Mouse (Mus musculus) forebrain, embryonic 16.5 days (tissue): ENCODE measurements around the gene Fam89a. TPM values are rescaled to one million over a fixed set of nuclear protein-coding genes. Genes with fewer than 3 reads are reported as not detected.

Experiments used
- ATAC-seq: fragments of 200-750 bp; cut with Nextera tagmentation; 2 replicates; pipeline ENCODE4 v1.8.0; 2017; ENCODE audit warnings: mild to moderate bottlenecking, moderate library complexity
- H3K27ac ChIP-seq: fragments of 300-500 bp; sonication (generic); 2 replicates; pipeline ENCODE4 v1.5.1; 2014; ENCODE audit warnings: low read length, control low read depth
- H3K27me3 ChIP-seq: fragments of 300-500 bp; sonication (generic); replicated peaks from 2 replicates; pipeline ENCODE4 v1.6.1; 2014; ENCODE audit warnings: low read length; ENCODE audit not compliant: control insufficient read depth, insufficient read depth
- H3K36me3 ChIP-seq: fragments of 300-500 bp; sonication (generic); 2 replicates; pipeline ENCODE4 v1.6.1; 2014; ENCODE audit not compliant: control insufficient read depth, insufficient read depth
- H3K4me1 ChIP-seq: fragments of 300-500 bp; sonication (generic); replicated peaks from 2 replicates; pipeline ENCODE4 v1.6.1; 2014; ENCODE audit warnings: low read length; ENCODE audit not compliant: control insufficient read depth, insufficient read depth
- H3K4me2 ChIP-seq: fragments of 300-500 bp; sonication (generic); 2 replicates; pipeline ENCODE4 v1.6.1; 2014; ENCODE audit warnings: mild to moderate bottlenecking, low read length, control low read depth
- H3K4me3 ChIP-seq: fragments of 300-500 bp; sonication (generic); replicated peaks from 2 replicates; pipeline ENCODE4 v1.5.1; 2014; ENCODE audit warnings: mild to moderate bottlenecking, low read length, control low read depth
- H3K9ac ChIP-seq: fragments of 300-500 bp; sonication (generic); replicated peaks from 2 replicates; pipeline ENCODE4 v1.6.1; 2014; ENCODE audit warnings: low read depth, low read length, control low read depth
- H3K9me3 ChIP-seq: fragments of 300-500 bp; sonication (generic); 2 replicates; pipeline ENCODE4 v1.6.1; 2016; ENCODE audit warnings: low read length; ENCODE audit not compliant: control insufficient read depth
- WGBS: fragments of 180-500 bp; shearing (Covaris S2); extraction: QIAGEN DNeasy Blood & Tissue Kit; methylation state at CpG from one replicate; pipeline ENCODE4 v1.1.7; 2014; 5-methylcytosine and 5-hydroxymethylcytosine counted together
- polyA plus RNA-seq: library from polyadenylated mRNA; unstranded; fragments of >200 nt; fragmentation: Nextera tagmentation; extraction: Ambion mirVana; gene quantifications from 2 replicates; pipeline ENCODE4 v1.2.1, GENCODE M21; 2015

Gene Fam89a
- polyA plus RNA-seq, 1 experiment from 2014 or later, result 0.25 TPM

DNA sequence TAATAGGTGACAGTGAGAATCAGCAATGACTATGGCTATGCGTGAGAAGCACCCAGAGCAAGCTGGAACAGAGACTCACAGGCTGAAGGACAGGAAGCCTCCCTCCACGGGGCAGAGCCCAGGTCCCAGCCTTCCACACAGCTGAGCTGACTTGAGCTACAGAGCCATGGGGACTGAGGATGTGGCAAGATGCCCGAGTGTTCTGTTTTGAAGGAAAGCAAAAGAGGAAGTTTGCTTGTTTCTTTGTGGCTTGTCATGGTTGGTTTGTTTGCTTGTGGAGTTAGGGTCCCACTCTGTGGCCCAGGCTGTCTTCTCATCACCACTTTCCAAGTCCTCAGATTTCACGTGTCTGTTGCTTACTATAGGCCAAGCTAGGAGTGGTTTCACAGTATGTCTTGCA, 39.0 kb upstream of the Fam89a start:
- Histone ChIP-seq H3K4me2 (no peak overlapping the region), H3K9ac (no peak overlapping the region), H3K36me3 (no peaks in the 10 kb centered on the region), H3K27ac (no peak overlapping the region), H3K4me3 (no peak overlapping the region), H3K9me3 (no peaks in the 10 kb centered on the region), H3K27me3 (0 out of 2 replicates have a peak, but pooled peaks cover 4% of the 10 kb centered on the region), H3K4me1 (peaks cover 21% of the 10 kb centered on the region)
- ATAC-seq, result no peak
- 83% methylated on average over 4 of the region's 4 CpGs for WGBS

DNA sequence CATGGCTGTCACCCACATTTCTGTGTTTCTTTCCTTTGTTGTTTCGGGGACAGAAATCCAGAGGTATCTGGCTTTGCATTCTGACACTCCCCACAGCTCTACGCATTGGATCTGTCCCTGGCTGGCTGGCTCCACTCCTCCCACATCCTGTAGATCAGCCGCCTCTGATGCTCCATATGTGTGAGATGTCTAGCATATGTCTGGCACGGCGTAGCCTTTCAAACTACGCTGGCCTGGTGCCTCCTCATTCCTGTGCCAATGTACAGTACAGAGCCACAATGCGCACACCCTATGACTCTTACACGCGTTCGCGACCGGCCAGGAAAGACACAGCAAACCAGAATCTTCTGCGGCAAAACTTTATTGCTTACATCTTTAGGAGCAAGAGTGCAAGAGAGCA, 33.0 kb upstream of the Fam89a start:
- peak; percentile 77 for ATAC-seq
- no peaks in the 10 kb centered on the region for H3K36me3 ChIP-seq
- no peak overlapping the region for H3K4me2 ChIP-seq
- H3K27me3 ChIP-seq, result no peaks in the 10 kb centered on the region
- H3K4me3 ChIP-seq, result no peak overlapping the region
- peaks cover 21% of the 10 kb centered on the region for H3K4me1 ChIP-seq
- WGBS, result 72% methylated on average over 13 of the region's 13 CpGs
- H3K9me3 ChIP-seq, result no peaks in the 10 kb centered on the region
- H3K27ac ChIP-seq, result peak overlapping the region; percentile 75
- no peak overlapping the region for H3K9ac ChIP-seq

DNA sequence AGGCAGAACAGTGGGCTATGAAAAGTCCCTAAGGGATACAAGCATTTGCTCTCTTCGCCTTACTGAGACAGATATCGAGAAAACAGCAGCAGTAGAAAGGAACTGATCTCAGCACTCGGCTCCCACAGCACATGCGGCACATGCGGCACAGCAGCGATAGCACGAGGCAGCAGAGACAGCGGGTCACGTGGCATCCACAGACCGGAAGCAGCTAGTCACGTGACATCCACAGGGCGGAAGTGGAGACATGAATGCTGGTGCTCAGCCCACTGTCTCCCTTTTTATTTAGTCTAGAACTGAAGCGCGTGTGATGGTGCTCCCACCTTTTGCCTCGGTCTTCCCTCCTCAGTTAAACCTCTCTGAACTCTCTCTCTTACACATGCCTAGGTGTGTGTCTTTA, 31.6 kb upstream of the Fam89a start:
- Histone ChIP-seq H3K4me2 (no peak overlapping the region), H3K27ac (no peak overlapping the region), H3K4me1 (peaks cover 21% of the 10 kb centered on the region), H3K27me3 (no peaks in the 10 kb centered on the region), H3K9ac (no peak overlapping the region), H3K36me3 (no peaks in the 10 kb centered on the region), H3K4me3 (no peak overlapping the region), H3K9me3 (no peaks in the 10 kb centered on the region)
- 87% methylated on average over 15 of the region's 15 CpGs for WGBS
- no peak for ATAC-seq

DNA sequence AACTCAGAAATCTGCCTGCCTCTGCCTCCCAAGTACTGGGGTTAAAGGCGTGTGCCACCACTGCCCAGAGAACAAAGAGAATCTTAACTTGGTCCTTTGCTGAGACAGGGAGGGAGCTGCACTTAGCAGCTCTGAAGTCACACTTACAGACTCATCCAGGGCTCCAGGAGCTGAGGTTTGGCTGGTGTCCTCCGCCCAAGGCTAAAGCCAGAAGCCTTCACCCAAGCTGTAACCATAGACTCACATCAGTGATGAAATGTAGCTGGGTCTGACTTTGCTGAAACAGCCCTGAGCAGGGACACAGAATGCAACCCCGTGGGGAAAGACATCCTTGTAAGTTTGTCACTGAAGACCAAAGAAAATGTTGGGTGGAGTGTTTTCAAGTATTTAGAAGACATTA, 30.8 kb upstream of the Fam89a start:
- 75% methylated on average over 3 of the region's 3 CpGs for WGBS
- H3K27me3 ChIP-seq, result no peaks in the 10 kb centered on the region
- no peak for ATAC-seq

DNA sequence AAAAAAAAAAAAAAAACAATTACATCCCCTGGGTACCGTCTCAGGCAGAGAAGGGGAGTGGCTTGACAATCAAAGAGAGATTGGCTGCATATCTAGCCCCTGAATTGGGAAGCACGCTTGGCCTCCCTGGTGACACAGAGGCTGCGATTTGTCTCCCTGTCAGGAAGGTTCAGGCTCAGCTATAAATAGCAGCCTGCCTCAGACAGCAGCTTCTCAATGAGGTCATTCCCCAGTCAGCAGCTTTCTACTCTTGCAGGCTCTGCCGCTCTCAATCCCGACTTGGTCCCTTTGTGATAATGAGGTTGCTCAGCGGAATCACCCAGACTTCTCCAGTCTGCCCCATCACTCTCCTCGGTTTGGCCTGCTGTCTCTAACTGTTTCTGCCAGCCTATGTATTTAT, 28.6 kb upstream of the Fam89a start:
- H3K4me1 ChIP-seq, result peaks cover 23% of the 10 kb centered on the region
- peak overlapping the region; percentile 45; the same call in 1 of the 2 replicates for H3K9ac ChIP-seq
- no peaks in the 10 kb centered on the region for H3K9me3 ChIP-seq
- 9% methylated on average over 7 of the region's 7 CpGs for WGBS
- H3K27ac ChIP-seq, result peak overlapping the region; percentile 76
- ATAC-seq, result peak; percentile 54
- H3K4me2 ChIP-seq, result peak overlapping the region; percentile 20; the same call in 1 of the 2 replicates
- H3K36me3 ChIP-seq, result no peaks in the 10 kb centered on the region
- no peak overlapping the region; the same call in 1 of the 2 replicates for H3K4me3 ChIP-seq
- H3K27me3 ChIP-seq, result no peaks in the 10 kb centered on the region

More for the DNA sequence above, 30.8 kb upstream of the Fam89a start:
- Histone ChIP-seq H3K4me1 (peaks cover 21% of the 10 kb centered on the region), H3K9me3 (no peaks in the 10 kb centered on the region), H3K4me3 (no peak overlapping the region), H3K9ac (no peak overlapping the region), H3K36me3 (no peaks in the 10 kb centered on the region), H3K4me2 (no peak overlapping the region), H3K27ac (no peak overlapping the region)

DNA sequence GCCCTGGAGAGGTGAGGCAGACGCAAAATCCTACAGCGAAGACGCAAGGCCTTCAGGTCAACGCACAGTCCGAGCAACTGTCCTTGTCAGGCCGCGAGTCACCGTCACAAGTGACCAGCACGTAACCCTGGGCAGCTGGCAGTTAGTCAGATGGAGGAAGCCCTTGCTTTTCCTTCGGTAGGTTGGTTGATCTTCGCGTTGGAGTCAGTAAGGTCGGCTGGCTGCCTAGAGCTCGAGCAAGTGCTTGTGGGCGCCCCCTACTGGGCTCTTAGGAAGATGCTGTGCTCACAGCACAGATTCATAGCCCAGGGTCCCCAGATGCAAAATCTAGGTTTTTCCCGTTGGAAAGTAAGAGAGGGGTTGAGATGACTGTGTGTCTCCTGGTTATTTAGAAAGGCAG, 24.1 kb upstream of the Fam89a start:
- H3K27me3 ChIP-seq, result no peaks in the 10 kb centered on the region

DNA sequence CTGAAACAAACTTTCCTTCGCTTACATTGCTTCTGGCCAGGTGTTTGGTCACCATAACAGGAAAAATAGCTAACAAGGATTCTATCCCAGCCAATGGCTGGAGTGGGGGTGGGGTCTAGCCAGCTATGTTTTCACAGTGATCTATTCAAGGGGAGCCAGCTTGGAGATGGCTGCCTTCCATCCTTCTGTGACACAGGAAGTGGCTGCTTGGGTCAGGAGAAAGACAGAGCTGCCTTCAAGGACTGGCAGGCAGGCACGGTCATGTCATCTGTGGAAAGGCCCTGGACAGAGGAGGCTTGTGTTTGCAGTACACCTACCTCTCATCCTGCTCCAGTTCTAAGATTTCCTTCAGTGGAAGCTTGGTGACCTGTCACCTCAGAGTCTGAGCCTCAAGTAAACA, 20.8 kb upstream of the Fam89a start:
- no peaks in the 10 kb centered on the region for H3K27me3 ChIP-seq
- no peaks in the 10 kb centered on the region for H3K36me3 ChIP-seq
- no peak for ATAC-seq
- no peak overlapping the region for H3K27ac ChIP-seq
- H3K9me3 ChIP-seq, result no peaks in the 10 kb centered on the region
- no peak overlapping the region for H3K4me3 ChIP-seq
- H3K4me2 ChIP-seq, result no peak overlapping the region
- WGBS, result 83% methylated on average over 2 of the region's 2 CpGs
- no peak overlapping the region for H3K9ac ChIP-seq
- H3K4me1 ChIP-seq, result 0 out of 2 replicates have a peak, but pooled peaks cover 2% of the 10 kb centered on the region

More for the DNA sequence above, 24.1 kb upstream of the Fam89a start:
- Histone ChIP-seq H3K4me3 (no peak overlapping the region), H3K9me3 (no peaks in the 10 kb centered on the region), H3K4me1 (peaks cover 8% of the 10 kb centered on the region), H3K9ac (no peak overlapping the region), H3K4me2 (peak overlapping the region; percentile 35), H3K36me3 (no peaks in the 10 kb centered on the region), H3K27ac (no peak overlapping the region)
- 12% methylated on average over 16 of the region's 16 CpGs for WGBS
- ATAC-seq, result peak; percentile 36; the same call in 1 of the 2 replicates

DNA sequence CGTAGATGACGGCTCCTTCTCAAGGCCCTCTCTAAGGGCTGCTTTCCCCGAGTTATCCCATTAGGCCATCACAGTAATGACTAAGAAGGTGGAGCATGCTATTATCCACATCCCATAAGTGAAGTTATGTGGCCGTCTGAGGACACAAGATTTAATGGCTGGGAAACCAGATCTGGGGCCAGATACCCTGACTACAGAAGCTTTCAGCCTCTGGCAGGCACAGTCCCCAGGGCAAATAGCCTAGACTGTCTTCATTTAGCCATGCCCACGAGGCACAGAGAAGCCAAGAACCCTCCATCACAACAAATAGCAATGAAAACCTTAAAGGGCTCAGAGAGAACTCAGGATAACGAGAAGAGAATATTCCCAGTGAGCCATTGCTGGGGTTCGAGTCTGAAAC, 11.4 kb upstream of the Fam89a start:
- H3K4me3 ChIP-seq, result no peak overlapping the region
- no peaks in the 10 kb centered on the region for H3K27me3 ChIP-seq
- no peak overlapping the region for H3K27ac ChIP-seq
- no peak overlapping the region for H3K4me2 ChIP-seq
- no peaks in the 10 kb centered on the region for H3K4me1 ChIP-seq
- no peak for ATAC-seq
- no peaks in the 10 kb centered on the region for H3K9me3 ChIP-seq
- H3K36me3 ChIP-seq, result no peaks in the 10 kb centered on the region
- WGBS, result 54% methylated on average over 7 of the region's 7 CpGs
- H3K9ac ChIP-seq, result no peak overlapping the region

DNA sequence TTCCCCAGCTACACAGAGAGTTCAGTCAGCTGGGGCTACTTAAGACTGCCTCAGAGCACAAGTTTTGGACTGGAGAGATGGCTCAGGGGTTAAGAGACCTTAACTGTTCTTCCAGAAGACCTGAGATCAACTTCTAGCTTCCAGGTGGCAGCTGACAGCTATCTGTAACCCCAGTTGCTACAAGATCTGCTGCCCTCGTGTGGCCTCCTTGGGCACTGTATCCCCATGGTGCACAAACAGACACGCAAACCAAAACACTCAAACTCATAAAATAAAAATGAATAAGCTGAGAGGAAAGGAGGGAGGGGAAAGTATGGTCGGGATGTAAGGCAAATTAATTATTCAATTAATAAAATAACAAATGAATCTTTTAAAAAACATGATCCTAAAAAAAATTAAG, 6.9 kb upstream of the Fam89a start:
- H3K4me1 ChIP-seq, result no peaks in the 10 kb centered on the region
- 47% methylated on average over 3 of the region's 3 CpGs for WGBS
- H3K9ac ChIP-seq, result no peak overlapping the region
- H3K4me3 ChIP-seq, result no peak overlapping the region
- H3K36me3 ChIP-seq, result no peaks in the 10 kb centered on the region
- no peak for ATAC-seq
- H3K9me3 ChIP-seq, result no peaks in the 10 kb centered on the region
- H3K27me3 ChIP-seq, result peaks cover 9% of the 10 kb centered on the region
- H3K27ac ChIP-seq, result no peak overlapping the region
- H3K4me2 ChIP-seq, result no peak overlapping the region

DNA sequence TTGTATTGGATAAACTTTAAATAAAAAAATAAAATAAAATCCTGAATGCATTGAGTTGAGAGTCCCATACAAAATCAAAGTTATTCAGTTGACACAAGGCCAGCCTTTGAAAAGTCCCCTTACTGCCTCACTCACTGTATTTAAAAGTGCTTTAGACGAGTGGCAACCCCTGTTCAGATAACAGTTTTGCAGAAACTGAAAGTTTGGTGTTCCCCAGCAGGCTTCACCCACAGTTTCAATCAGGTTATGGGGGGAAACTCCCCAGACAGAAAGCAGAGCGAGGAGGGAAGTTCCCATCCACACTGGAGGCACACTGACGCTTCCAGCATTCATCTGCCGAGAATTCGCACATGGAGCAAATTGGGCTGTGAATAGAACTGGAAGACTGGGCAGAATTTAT, 5.0 kb upstream of the Fam89a start:
- WGBS, result 46% methylated on average over 5 of the region's 5 CpGs
- H3K9me3 ChIP-seq, result no peaks in the 10 kb centered on the region

More for the DNA sequence above, 5.0 kb upstream of the Fam89a start:
- Histone ChIP-seq H3K4me2 (no peak overlapping the region), H3K4me1 (peaks cover 2% of the 10 kb centered on the region), H3K36me3 (no peaks in the 10 kb centered on the region), H3K4me3 (no peak overlapping the region), H3K9ac (no peak overlapping the region), H3K27ac (no peak overlapping the region), H3K27me3 (peaks cover 27% of the 10 kb centered on the region)
- no peak for ATAC-seq
